ENCODE assay signal across 31 mouse cellular contexts in genomic region chr7:28557069-28557468, GRCm38 (mm10). TPM values are rescaled to one million over a fixed set of nuclear protein-coding genes. Genes with fewer than 3 reads are reported as not detected.
"Had no signal": no experiment of that assay in that cellular context is flagged by ENCODE, and none has a peak within 500 bp of the region (broad histone marks: within the 10 kb centered on the region; RNA-seq: fewer than 3 reads in every experiment).

No protein-coding gene starts in this region.

- H3K27ac ChIP-seq: left cerebral cortex, adult 2 months; limb, embryonic 13.5 days; liver, embryonic 13.5 days; neural tube, embryonic 12.5 days; neural tube, embryonic 15.5 days had no signal

- H3K4me1 ChIP-seq: neural tube, embryonic 12.5 days had no signal

- H3K27me3 ChIP-seq: limb, embryonic 13.5 days; liver, embryonic 13.5 days; neural tube, embryonic 12.5 days; neural tube, embryonic 15.5 days had no signal

- DNase-seq: kidney, adult 2 months; kidney, postnatal 36 days; layer of hippocampus, postnatal 36 days; liver, embryonic 13.5 days; lung, adult 2 months; lung, postnatal 14 days; lung, postnatal 4 days; midbrain, embryonic 14.5 days; retina, postnatal 1 day had no signal

- H3K9me3 ChIP-seq: limb, embryonic 13.5 days; liver, embryonic 13.5 days; neural tube, embryonic 15.5 days had no signal

- ATAC-seq: intestine, postnatal 0 days had no signal

- H3K9ac ChIP-seq: limb, embryonic 13.5 days; neural tube, embryonic 12.5 days; neural tube, embryonic 15.5 days had no signal

- H3K4me3 ChIP-seq: left cerebral cortex, adult 2 months; limb, embryonic 13.5 days; liver, embryonic 13.5 days; neural tube, embryonic 12.5 days; neural tube, embryonic 15.5 days had no signal

- H3K4me2 ChIP-seq: limb, embryonic 13.5 days; liver, embryonic 13.5 days; midbrain, embryonic 11.5 days; neural tube, embryonic 12.5 days; neural tube, embryonic 15.5 days had no signal

RNA-seq across cellular contexts. Expression of gene Nccrp1, which starts 10.0 kb away (rescaled TPM):
- total RNA-seq: liver, adult 2 months; megakaryocyte progenitor cell, adult 5-6 weeks; megakaryocyte-erythroid progenitor cell, adult 5-6 weeks had no signal
- polyA plus RNA-seq: intestine, embryonic 14.5 days; intestine, postnatal 0 days; kidney, embryonic 14.5 days; limb, embryonic 13.5 days; liver, embryonic 13.5 days; liver, embryonic 16.5 days; lung, embryonic 16.5 days; midbrain, embryonic 11.5 days; neural tube, embryonic 12.5 days had no signal

RNA-seq across cellular contexts. Expression of gene Sycn, which starts 16.4 kb away (rescaled TPM):
- total RNA-seq: layer of hippocampus, adult 8-10 months; layer of hippocampus, postnatal 10 days; layer of hippocampus, postnatal 36 days; left cerebral cortex, adult 2 months; left cerebral cortex, postnatal 10 days; left cerebral cortex, postnatal 36 days; megakaryocyte progenitor cell, adult 5-6 weeks; megakaryocyte-erythroid progenitor cell, adult 5-6 weeks; midbrain, postnatal 0 days had no signal
- polyA plus RNA-seq: kidney, embryonic 14.5 days; limb, embryonic 13.5 days; liver, embryonic 13.5 days; lung, adult 2 months; lung, embryonic 16.5 days; midbrain, embryonic 11.5 days; midbrain, embryonic 14.5 days; midbrain, postnatal 0 days; neural tube, embryonic 12.5 days; neural tube, embryonic 15.5 days; urinary bladder, adult 2 months had no signal

RNA-seq across cellular contexts. Expression of gene Ifnl3, which starts 34.4 kb away (rescaled TPM):
- total RNA-seq: layer of hippocampus, adult 8-10 months; layer of hippocampus, postnatal 10 days; layer of hippocampus, postnatal 36 days; left cerebral cortex, adult 2 months; left cerebral cortex, postnatal 10 days; left cerebral cortex, postnatal 36 days; liver, adult 2 months; megakaryocyte progenitor cell, adult 5-6 weeks; megakaryocyte-erythroid progenitor cell, adult 5-6 weeks; midbrain, postnatal 0 days had no signal
- polyA plus RNA-seq: intestine, embryonic 14.5 days; intestine, postnatal 0 days; kidney, adult 2 months; kidney, embryonic 14.5 days; kidney, postnatal 0 days; limb, embryonic 13.5 days; liver, adult 2 months; liver, embryonic 13.5 days; liver, embryonic 16.5 days; lung, adult 2 months; lung, embryonic 16.5 days; midbrain, embryonic 11.5 days; midbrain, embryonic 14.5 days; midbrain, postnatal 0 days; neural tube, embryonic 12.5 days; neural tube, embryonic 15.5 days; small intestine, adult 2 months; spleen, adult 2 months; urinary bladder, adult 2 months had no signal
